Mouse (Mus musculus) embryonic facial prominence, embryonic 14.5 days (tissue): ENCODE measurements around the gene Atxn1. TPM values are rescaled to one million over a fixed set of nuclear protein-coding genes. Genes with fewer than 3 reads are reported as not detected.

Source experiments
- ATAC-seq: fragments of 200-750 bp; cut with Nextera tagmentation; 2 replicates; pipeline ENCODE4 v1.8.0; 2017; ENCODE audit warnings: low read depth, moderate number of reproducible peaks, moderate TSS enrichment
- DNase-seq: peaks from one replicate; pipeline ENCODE4 v3.0.0-alpha.2; 2015; ENCODE audit warnings: low spot score
- H3K27ac ChIP-seq: fragments of 300-500 bp; sonication (generic); replicated peaks from 2 replicates; pipeline ENCODE4 v1.5.1; 2014; ENCODE audit warnings: low read depth, mild to moderate bottlenecking, low read length, moderate library complexity
- H3K27me3 ChIP-seq: fragments of 300-500 bp; sonication (generic); replicated peaks from 2 replicates; pipeline ENCODE4 v1.6.1; 2014; ENCODE audit warnings: low read length; ENCODE audit not compliant: control insufficient read depth, insufficient read depth
- H3K36me3 ChIP-seq: fragments of 300-500 bp; sonication (generic); 2 replicates; pipeline ENCODE4 v1.6.1; 2014; ENCODE audit warnings: low read length, mixed read lengths; ENCODE audit not compliant: control insufficient read depth, insufficient read depth
- H3K4me1 ChIP-seq: fragments of 300-500 bp; sonication (generic); 2 replicates; pipeline ENCODE4 v1.6.1; 2014; ENCODE audit warnings: antibody characterized with exemption, low read length; ENCODE audit not compliant: control insufficient read depth, insufficient read depth
- H3K4me2 ChIP-seq: fragments of 300-500 bp; sonication (generic); 2 replicates; pipeline ENCODE4 v1.6.1; 2014; ENCODE audit warnings: low read depth, mild to moderate bottlenecking, low read length, moderate library complexity, mixed read lengths
- H3K4me3 ChIP-seq: fragments of 300-500 bp; sonication (generic); 2 replicates; pipeline ENCODE4 v1.5.1; 2014; ENCODE audit warnings: low read depth, mild to moderate bottlenecking, low read length
- H3K9ac ChIP-seq: fragments of 300-500 bp; sonication (generic); 2 replicates; pipeline ENCODE4 v1.6.1; 2014; ENCODE audit warnings: low read depth, mild to moderate bottlenecking, low read length, moderate library complexity, mixed read lengths
- H3K9me3 ChIP-seq: fragments of 300-500 bp; sonication (generic); 2 replicates; pipeline ENCODE4 v1.6.1; 2016; ENCODE audit warnings: low read length; ENCODE audit not compliant: control insufficient read depth
- WGBS: fragments of 180-500 bp; shearing (Covaris S2); extraction: QIAGEN DNeasy Blood & Tissue Kit; methylation state at CpG from one replicate; pipeline ENCODE4 v1.1.7; 2014; 5-methylcytosine and 5-hydroxymethylcytosine counted together
- polyA plus RNA-seq: library from polyadenylated mRNA; unstranded; fragments of >200 nt; fragmentation: Nextera tagmentation; extraction: Ambion mirVana; gene quantifications from 2 replicates; pipeline ENCODE4 v1.2.1, GENCODE M21; 2014

Atxn1 gene
- polyA plus RNA-seq, 1 experiment from 2014 or later: 3.6 TPM

GRCm38 (mm10) chr13:45958306-45958705 is 6.5 kb downstream of the Atxn1 start:
- WGBS: 77% methylated on average over 4 of the region's 4 CpGs
- H3K36me3 ChIP-seq: no peaks in the 10 kb centered on the region
- DNase-seq: no peak

GRCm38 (mm10) chr13:45957629-45958028 is 7.2 kb downstream of the Atxn1 start:
- no peak for DNase-seq
- ATAC-seq: no peak
- Histone ChIP-seq H3K27ac (no peak overlapping the region), H3K9me3 (no peaks in the 10 kb centered on the region), H3K9ac (no peak overlapping the region), H3K36me3 (no peaks in the 10 kb centered on the region), H3K4me2 (no peak overlapping the region), H3K4me1 (peaks cover 22% of the 10 kb centered on the region), H3K27me3 (no peaks in the 10 kb centered on the region), H3K4me3 (no peak overlapping the region)
- 81% methylated on average over 5 of the region's 5 CpGs for WGBS

More at GRCm38 (mm10) chr13:45958306-45958705, 6.5 kb downstream of the Atxn1 start:
- ATAC-seq: no peak
- Histone ChIP-seq H3K27ac (no peak overlapping the region), H3K4me3 (no peak overlapping the region), H3K27me3 (no peaks in the 10 kb centered on the region), H3K4me2 (no peak overlapping the region), H3K4me1 (peaks cover 22% of the 10 kb centered on the region), H3K9ac (no peak overlapping the region), H3K9me3 (no peaks in the 10 kb centered on the region)

GRCm38 (mm10) chr13:45956287-45956686 is 8.5 kb downstream of the Atxn1 start:
- H3K4me3 ChIP-seq: no peak overlapping the region
- no peaks in the 10 kb centered on the region for H3K27me3 ChIP-seq
- peaks cover 11% of the 10 kb centered on the region for H3K4me1 ChIP-seq
- 78% methylated on average over 6 of the region's 6 CpGs for WGBS
- DNase-seq: no peak
- ATAC-seq: no peak
- no peak overlapping the region for H3K27ac ChIP-seq
- H3K36me3 ChIP-seq: no peaks in the 10 kb centered on the region
- H3K9me3 ChIP-seq: no peaks in the 10 kb centered on the region
- no peak overlapping the region for H3K9ac ChIP-seq
- no peak overlapping the region for H3K4me2 ChIP-seq

GRCm38 (mm10) chr13:45955370-45956055 is 9.3 kb downstream of the Atxn1 start:
- Histone ChIP-seq H3K27me3 (no peaks in the 10 kb centered on the region), H3K27ac (no peak overlapping the region), H3K4me3 (no peak overlapping the region), H3K9ac (no peak overlapping the region), H3K9me3 (no peaks in the 10 kb centered on the region), H3K36me3 (no peaks in the 10 kb centered on the region), H3K4me2 (no peak overlapping the region), H3K4me1 (peaks cover 9% of the 10 kb centered on the region)
- DNase-seq (no peak), ATAC-seq (no peak)
- WGBS: 82% methylated on average over 9 of the region's 9 CpGs

GRCm38 (mm10) chr13:45953098-45953497 is 11.7 kb downstream of the Atxn1 start:
- Histone ChIP-seq H3K4me1 (peaks cover 11% of the 10 kb centered on the region), H3K36me3 (no peaks in the 10 kb centered on the region), H3K4me3 (no peak overlapping the region), H3K9me3 (no peaks in the 10 kb centered on the region), H3K4me2 (no peak overlapping the region), H3K27ac (no peak overlapping the region), H3K27me3 (no peaks in the 10 kb centered on the region), H3K9ac (no peak overlapping the region)
- ATAC-seq (no peak), DNase-seq (no peak)
- WGBS: 71% methylated on average over 4 of the region's 4 CpGs

- Histone ChIP-seq H3K27me3 (no peaks in the 10 kb centered on the region), H3K9ac (no peak overlapping the region), H3K9me3 (no peaks in the 10 kb centered on the region), H3K4me2 (no peak overlapping the region), H3K4me3 (no peak overlapping the region), H3K27ac (no peak overlapping the region), H3K36me3 (no peaks in the 10 kb centered on the region), H3K4me1 (peaks cover 11% of the 10 kb centered on the region)
- no peak for DNase-seq
- ATAC-seq: no peak
- WGBS: 82% methylated on average over 20 of the region's 20 CpGs
Measured at GRCm38 (mm10) chr13:45951071-45951645, 13.7 kb downstream of the Atxn1 start.

- peak; percentile 41; the same call in 1 of the 2 replicates for ATAC-seq
Measured at GRCm38 (mm10) chr13:45950355-45950861, 14.4 kb downstream of the Atxn1 start.

GRCm38 (mm10) chr13:45946136-45946535 is 18.7 kb downstream of the Atxn1 start:
- 88% methylated on average over 11 of the region's 11 CpGs for WGBS
- H3K27ac ChIP-seq: no peak overlapping the region
- ATAC-seq: no peak

More at GRCm38 (mm10) chr13:45950355-45950861, 14.4 kb downstream of the Atxn1 start:
- H3K9me3 ChIP-seq: no peaks in the 10 kb centered on the region
- 37% methylated on average over 8 of the region's 8 CpGs for WGBS
- H3K4me3 ChIP-seq: no peak overlapping the region
- H3K27ac ChIP-seq: no peak overlapping the region
- no peak overlapping the region for H3K9ac ChIP-seq
- peak; percentile 51 for DNase-seq
- H3K4me1 ChIP-seq: peaks cover 11% of the 10 kb centered on the region
- no peaks in the 10 kb centered on the region for H3K36me3 ChIP-seq
- H3K27me3 ChIP-seq: no peaks in the 10 kb centered on the region
- H3K4me2 ChIP-seq: no peak overlapping the region

More at GRCm38 (mm10) chr13:45946136-45946535, 18.7 kb downstream of the Atxn1 start:
- H3K27me3 ChIP-seq: no peaks in the 10 kb centered on the region
- H3K36me3 ChIP-seq: no peaks in the 10 kb centered on the region
- no peak overlapping the region for H3K9ac ChIP-seq
- no peaks in the 10 kb centered on the region for H3K9me3 ChIP-seq
- no peak for DNase-seq
- no peak overlapping the region for H3K4me3 ChIP-seq
- no peak overlapping the region for H3K4me2 ChIP-seq
- H3K4me1 ChIP-seq: peaks cover 11% of the 10 kb centered on the region
